Mouse (Mus musculus) testis, adult 2 months (tissue): ENCODE measurements around the gene Paxbp1.

Experiments used
- CTCF ChIP-seq: fragments of 200-500 bp; IDR thresholded peaks from 2 replicates; pipeline ENCODE4 v1.5.1; 2012; ENCODE audit warnings: low read depth, mild to moderate bottlenecking, inconsistent platforms, low read length, moderate library complexity; ENCODE audit not compliant: control insufficient read depth, insufficient read depth, insufficient replicate concordance
- POLR2A ChIP-seq: fragments of 200-500 bp; IDR thresholded peaks from 2 replicates; pipeline ENCODE4 v1.6.1; 2012; ENCODE audit warnings: low read depth, mild to moderate bottlenecking, inconsistent platforms, low read length, moderate library complexity; ENCODE audit not compliant: control insufficient read depth

- no peak for TF ChIP-seq CTCF
- no peak for TF ChIP-seq POLR2A
These were observed 22.8 kb upstream of the Paxbp1 start for GRCm38 (mm10) chr16:91067122-91067521.
